Mouse (Mus musculus) left cerebral cortex, adult 6 months (tissue): ENCODE measurements around the gene Tagap1. TPM values are rescaled to one million over a fixed set of nuclear protein-coding genes. Genes with fewer than 3 reads are reported as not detected.

ENCODE experiments used
- long read RNA-seq, 2 experiments: library from polyadenylated mRNA; unstranded; transcript quantifications; one replicate each; pipeline ENCODE4 v2.0.0; 2019 to 2020
- polyA plus RNA-seq: library from polyadenylated mRNA; unstranded; fragments of <200 nt; fragmentation: Nextera tagmentation; gene quantifications from 2 replicates; pipeline ENCODE4 v1.2.3, GENCODE M21; 2021

Gene Tagap1
- 66.0 and 79.6 TPM in 2 replicates for polyA plus RNA-seq
- long read RNA-seq, experiment 1, partial matches to known transcripts = 15 of 28 reads
- long read RNA-seq, experiment 1, other reads (novel, unspliced or antisense) = 13 of 28 reads
- long read RNA-seq, experiment 2, partial matches to known transcripts = 63 of 69 reads
- long read RNA-seq, experiment 2, other reads (novel, unspliced or antisense) = 6 of 69 reads

GRCm38 (mm10) chr17:6960776-6961175 lies at the start of gene Tagap1:
Tagap1 (minus strand) TSS chr17:6961156.

GRCm38 (mm10) chr17:6978287-6979248 lies 17.6 kb upstream of the Tagap1 start, which contains the start of gene Gm49721:
Gm49721 (plus strand) TSS chr17:6978904.

GRCm38 (mm10) chr17:6970334-6970733 lies 9.4 kb upstream of the Tagap1 start, which contains the start of gene Rnaset2b:
Rnaset2b (plus strand) TSS chr17:6970634.

GRCm38 (mm10) chr17:6947984-6948768 lies 12.8 kb downstream of the Tagap1 start, which contains the start of gene Rsph3b:
Rsph3b (minus strand) TSS chr17:6948682.

Other genes with a start within 250 kb of the Tagap1 start
- 19.0 and 20.3 TPM in 2 replicates for gene Ezr, start 178.4 kb downstream of the Tagap1 start, polyA plus RNA-seq
- 39.7 and 44.5 TPM in 2 replicates for gene Rsph3b, start 12.5 kb downstream of the Tagap1 start, polyA plus RNA-seq
- gene Rnaset2b, start 9.5 kb upstream of the Tagap1 start, polyA plus RNA-seq = 69.9 and 76.3 TPM in 2 replicates
- 0.41 TPM in 1 of 2 replicates, not detected in the other for gene Gm49721, start 17.7 kb upstream of the Tagap1 start, polyA plus RNA-seq
- 2.1 and 2.9 TPM in 2 replicates for gene Gm1604a, start 64.4 kb upstream of the Tagap1 start, polyA plus RNA-seq
- 10.5 and 18.1 TPM in 2 replicates for gene Rps6ka2, start 209.0 kb upstream of the Tagap1 start, polyA plus RNA-seq